Mouse (Mus musculus) heart, postnatal 25 days (tissue): Measurements from ENCODE around the gene Ptprg. TPM values are rescaled to one million over a fixed set of nuclear protein-coding genes. Genes with fewer than 3 reads are reported as not detected.

Experiments
- DNase-seq: peaks from one replicate; pipeline ENCODE4 v3.0.0; 2022; ENCODE audit warnings: low spot score
- intact Hi-C: fragments of 180-260 bp; cut with DNase I; formaldehyde crosslinking; loops from one replicate; pipeline ENCODE4 v1.15.1; 2025
- total RNA-seq, 2 experiments: library from RNA; stranded (reverse); gene quantifications; 2 replicates each; pipeline ENCODE4 v1.2.3; 2021

The Ptprg gene
- total RNA-seq, 2 experiments from 2014 or later: 58.0 to 62.3 TPM

DNA sequence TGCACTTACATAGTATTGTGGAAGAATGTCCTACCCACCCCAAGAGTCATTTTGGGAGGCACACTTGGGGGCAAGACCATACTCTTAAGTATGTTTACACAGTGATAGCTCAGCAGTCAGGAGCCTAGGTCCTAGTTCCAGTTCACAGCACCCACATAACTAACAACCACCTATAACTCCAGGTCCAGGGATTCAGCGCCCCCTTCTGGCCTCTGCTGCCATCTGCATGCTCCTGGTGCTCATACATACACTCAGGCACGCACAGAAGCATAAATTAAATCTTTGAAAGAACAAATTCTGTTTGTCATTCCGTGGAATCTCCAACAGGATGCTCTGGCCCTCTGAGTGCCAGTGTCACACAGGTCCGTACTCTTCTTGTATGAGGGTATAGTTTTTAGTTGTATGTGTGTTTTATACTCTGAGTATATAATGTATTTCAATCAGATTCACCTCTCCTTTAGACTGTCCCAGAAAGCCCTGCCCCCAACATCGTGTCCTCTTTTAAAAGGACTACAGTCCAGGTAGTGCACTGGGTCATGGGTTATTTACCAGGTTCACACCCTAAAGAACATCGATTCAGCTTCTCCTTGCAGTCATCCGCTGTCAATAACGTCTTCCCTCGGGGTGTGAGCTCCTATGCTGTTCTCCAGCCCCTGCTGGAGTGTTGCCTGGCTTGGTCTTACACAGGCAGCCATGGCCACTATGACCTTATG lies 157.2 kb downstream of the Ptprg start:
- no peak for DNase-seq
- intact Hi-C loops: no loop called here

DNA sequence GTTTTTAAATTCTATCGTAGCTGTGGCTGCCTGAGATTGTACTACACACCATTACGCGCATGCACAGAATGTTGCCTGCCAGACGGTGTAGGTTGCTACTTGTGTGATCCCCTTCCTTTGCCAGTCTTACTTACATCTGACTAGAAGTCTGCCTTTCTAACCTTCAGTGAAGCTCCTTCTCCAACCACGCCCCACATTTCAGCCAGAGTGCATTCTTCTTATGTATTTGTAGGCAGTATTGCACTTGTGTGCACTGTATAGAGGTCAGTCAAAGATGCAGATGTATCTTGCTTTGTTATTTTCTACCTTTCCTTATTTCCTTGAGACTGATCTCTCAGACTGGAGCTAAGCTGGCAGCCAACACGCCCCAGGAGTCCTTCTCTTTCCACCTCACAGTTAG lies 158.8 kb downstream of the Ptprg start:
- intact Hi-C loops: no loop called here
- DNase-seq: no peak

- DNase-seq: no peak
- intact Hi-C loops: no loop called here
Measured at GRCm38 (mm10) chr14:11716230-11716629, 162.9 kb downstream of the Ptprg start.

GRCm38 (mm10) chr14:11718201-11718600 lies 164.9 kb downstream of the Ptprg start:
- no peak for DNase-seq
- intact Hi-C loops: no loop called here

GRCm38 (mm10) chr14:11719259-11719658 lies 165.9 kb downstream of the Ptprg start:
- DNase-seq: no peak
- intact Hi-C loops: no loop called here

GRCm38 (mm10) chr14:11722101-11722500 lies 168.8 kb downstream of the Ptprg start:
- intact Hi-C loops: no loop called here
- DNase-seq: no peak

- intact Hi-C loops: no loop called here
- DNase-seq: no peak
Measured at GRCm38 (mm10) chr14:11723876-11724275, 170.5 kb downstream of the Ptprg start.

DNA sequence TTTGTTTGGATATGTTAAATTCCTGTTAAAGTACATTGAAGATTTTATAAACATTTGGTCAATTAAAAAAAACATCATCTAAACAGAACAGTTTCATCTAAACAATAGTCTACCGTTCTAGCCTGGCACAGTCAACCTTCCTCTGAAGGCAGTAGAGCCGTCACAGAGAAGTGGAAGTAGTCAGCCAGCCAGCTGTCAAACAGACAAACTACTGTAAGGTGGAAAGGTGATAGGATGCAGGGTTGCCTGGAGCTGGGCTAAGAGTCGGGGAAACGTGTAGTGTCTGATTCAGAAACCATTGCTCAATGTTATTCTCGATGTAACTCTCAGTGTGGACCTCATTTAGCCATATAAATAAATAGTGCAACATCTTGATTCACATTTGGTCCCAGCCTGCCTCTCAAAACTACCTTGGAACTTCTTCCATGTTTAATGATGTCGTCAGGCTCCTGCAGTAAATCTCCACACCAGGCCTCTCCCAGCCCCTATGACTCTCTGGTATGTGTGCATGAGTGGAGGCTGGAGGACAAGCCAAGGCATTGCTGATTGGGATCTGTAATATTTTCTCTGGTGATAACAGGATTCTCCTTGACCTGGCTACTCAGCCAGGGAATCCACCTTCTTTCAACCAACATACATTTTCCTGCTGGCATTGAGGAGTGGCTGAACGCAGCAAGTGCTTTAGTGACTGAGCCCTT lies 178.0 kb downstream of the Ptprg start:
- intact Hi-C loops: no loop called here
- DNase-seq: no peak

GRCm38 (mm10) chr14:11732376-11732775 lies 179.0 kb downstream of the Ptprg start:
- DNase-seq: no peak

GRCm38 (mm10) chr14:11743726-11744125 lies 190.4 kb downstream of the Ptprg start:
- intact Hi-C loops: no loop called here
- DNase-seq: no peak

More at GRCm38 (mm10) chr14:11732376-11732775, 179.0 kb downstream of the Ptprg start:
- intact Hi-C loops: no loop called here

GRCm38 (mm10) chr14:11752678-11753077 lies 199.3 kb downstream of the Ptprg start:
- no peak for DNase-seq
- intact Hi-C loops: no loop called here

DNA sequence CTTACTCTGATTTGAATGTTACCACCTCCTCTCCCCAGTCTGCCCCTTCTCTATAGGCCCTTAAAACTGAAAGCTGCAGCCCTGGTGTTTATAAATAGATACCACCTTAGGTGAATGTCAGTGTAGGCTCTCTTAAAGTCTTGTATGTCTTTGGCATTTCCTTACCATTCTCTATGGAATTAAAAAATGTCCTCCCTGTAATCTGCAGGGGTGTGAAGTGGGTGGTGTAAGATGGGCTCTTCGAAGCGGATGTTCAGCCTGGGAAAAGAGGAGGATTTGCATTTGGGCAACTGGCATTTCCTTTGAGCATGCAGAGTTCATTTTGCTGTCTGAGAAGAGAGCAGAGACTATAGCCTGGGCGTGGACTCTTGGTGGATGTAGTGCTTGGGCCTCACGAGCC lies 201.3 kb downstream of the Ptprg start:
- DNase-seq: no peak
- intact Hi-C loops: no loop called here

GRCm38 (mm10) chr14:11758185-11758584 lies 204.9 kb downstream of the Ptprg start:
- intact Hi-C loops: no loop called here

GRCm38 (mm10) chr14:11759356-11759755 lies 206.0 kb downstream of the Ptprg start:
- intact Hi-C loops: no loop called here
- no peak for DNase-seq

More at GRCm38 (mm10) chr14:11758185-11758584, 204.9 kb downstream of the Ptprg start:
- DNase-seq: no peak

DNA sequence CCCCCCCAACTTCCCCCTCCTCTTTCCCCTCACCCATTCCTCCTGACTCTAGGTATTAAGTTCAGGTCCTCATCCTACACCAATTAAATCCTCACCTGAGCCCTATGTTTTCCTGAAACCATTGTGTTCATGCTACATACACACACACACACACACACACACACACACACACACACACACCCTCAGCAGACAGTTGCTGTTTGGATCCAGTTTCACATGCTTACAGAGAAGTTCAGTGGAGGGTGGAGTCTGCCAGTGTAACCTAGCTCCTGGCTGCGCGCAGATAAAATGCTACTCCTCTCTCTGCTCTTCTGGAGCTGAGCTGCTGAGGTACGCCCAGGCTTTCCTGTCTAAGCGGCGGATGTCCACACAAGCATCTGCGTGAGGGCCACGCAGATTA lies 209.7 kb downstream of the Ptprg start:
- DNase-seq: no peak
- intact Hi-C loops: no loop called here

DNA sequence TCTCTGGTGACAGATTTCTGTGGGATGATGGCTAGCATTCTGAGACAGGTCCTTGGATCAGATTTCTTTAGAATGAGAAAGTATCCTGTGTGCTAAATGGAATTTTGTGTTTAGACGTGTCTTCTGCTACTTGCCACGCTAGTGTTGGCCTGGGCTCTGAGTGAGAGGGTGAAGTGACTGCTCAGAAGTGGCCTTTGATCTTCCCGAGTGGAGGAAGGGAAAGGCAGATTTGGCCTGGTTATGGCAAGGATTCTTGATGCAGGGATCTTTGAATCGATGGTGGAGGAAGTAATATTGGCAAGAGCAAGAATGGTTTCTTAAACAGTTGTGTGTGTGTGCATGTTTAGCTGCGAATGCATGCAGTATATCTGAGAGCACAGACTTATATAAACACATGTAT lies 219.4 kb downstream of the Ptprg start:
- no peak for DNase-seq
- intact Hi-C loops: no loop called here

GRCm38 (mm10) chr14:11774476-11775037 lies 221.2 kb downstream of the Ptprg start:
- DNase-seq: no peak
- intact Hi-C loops: no loop called here

- DNase-seq: no peak
Measured at GRCm38 (mm10) chr14:11775204-11775603, 221.9 kb downstream of the Ptprg start.

GRCm38 (mm10) chr14:11775951-11776495 lies 222.7 kb downstream of the Ptprg start:
- no peak for DNase-seq
- intact Hi-C loops: no loop called here

More at GRCm38 (mm10) chr14:11775204-11775603, 221.9 kb downstream of the Ptprg start:
- intact Hi-C loops: no loop called here

DNA sequence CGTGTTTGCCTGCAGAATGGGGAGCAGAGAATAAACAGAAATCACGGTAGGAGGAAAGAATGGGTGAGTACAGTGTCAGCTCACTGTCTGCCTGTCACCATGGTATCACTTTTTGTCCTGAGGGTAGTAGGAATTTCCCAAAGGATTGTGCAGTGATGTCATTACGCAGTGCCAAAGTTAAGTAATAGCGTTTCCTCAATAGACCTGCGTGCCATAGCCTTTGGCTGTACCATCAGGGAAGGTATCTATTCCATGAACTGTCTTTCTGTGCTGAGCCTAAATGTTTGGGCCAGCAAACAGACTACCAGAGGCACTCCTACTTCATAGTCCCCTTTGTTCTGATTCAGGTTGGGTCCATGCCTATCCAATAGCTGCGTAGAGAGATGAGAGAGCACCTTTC lies 223.2 kb downstream of the Ptprg start:
- intact Hi-C loops: no loop called here
- no peak for DNase-seq

- DNase-seq: no peak
- intact Hi-C loops: loop anchor here (10.0 kb wide), 1 partner anchor 626 kb away; the partner anchor contains the start of gene Fhit
Measured at GRCm38 (mm10) chr14:11791190-11791589, 237.9 kb downstream of the Ptprg start.
